Mouse (Mus musculus) thymus, postnatal 4 days (tissue): Measurements from ENCODE around the gene Dbndd1.
"Not testable (repeated sequence)": the region's sequence is repeated elsewhere in the genome, so short reads cannot be mapped to it uniquely, and the experiment has no call there.

Source experiments
- DNase-seq: peaks from one replicate; pipeline ENCODE4 v3.0.0; 2021

The Dbndd1 gene

DNA sequence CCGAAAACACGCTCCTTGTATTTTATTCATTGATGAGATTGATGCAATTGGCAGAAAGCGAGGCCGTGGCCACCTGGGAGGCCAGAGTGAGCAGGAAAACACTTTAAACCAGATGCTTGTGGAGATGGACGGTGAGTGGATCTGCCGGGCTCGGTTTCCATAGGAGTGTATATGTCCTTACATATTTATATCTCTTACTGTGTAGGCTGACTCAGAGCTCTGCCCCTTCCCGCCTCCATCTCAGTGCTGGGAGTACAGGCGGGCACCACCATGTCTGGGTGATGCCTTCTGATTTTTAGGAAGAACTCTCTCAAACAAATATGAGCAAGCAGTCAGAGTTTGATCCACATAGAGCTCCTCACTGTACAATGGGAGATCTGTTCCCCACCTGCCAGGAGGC, 22.4 kb downstream of the Dbndd1 start:
- DNase-seq = no peak

- DNase-seq = no peak
These were observed 23.8 kb downstream of the Dbndd1 start for GRCm38 (mm10) chr8:123491280-123492075.

- peak; percentile 39 for DNase-seq
These were observed 32.6 kb downstream of the Dbndd1 start for GRCm38 (mm10) chr8:123482627-123483026.

DNA sequence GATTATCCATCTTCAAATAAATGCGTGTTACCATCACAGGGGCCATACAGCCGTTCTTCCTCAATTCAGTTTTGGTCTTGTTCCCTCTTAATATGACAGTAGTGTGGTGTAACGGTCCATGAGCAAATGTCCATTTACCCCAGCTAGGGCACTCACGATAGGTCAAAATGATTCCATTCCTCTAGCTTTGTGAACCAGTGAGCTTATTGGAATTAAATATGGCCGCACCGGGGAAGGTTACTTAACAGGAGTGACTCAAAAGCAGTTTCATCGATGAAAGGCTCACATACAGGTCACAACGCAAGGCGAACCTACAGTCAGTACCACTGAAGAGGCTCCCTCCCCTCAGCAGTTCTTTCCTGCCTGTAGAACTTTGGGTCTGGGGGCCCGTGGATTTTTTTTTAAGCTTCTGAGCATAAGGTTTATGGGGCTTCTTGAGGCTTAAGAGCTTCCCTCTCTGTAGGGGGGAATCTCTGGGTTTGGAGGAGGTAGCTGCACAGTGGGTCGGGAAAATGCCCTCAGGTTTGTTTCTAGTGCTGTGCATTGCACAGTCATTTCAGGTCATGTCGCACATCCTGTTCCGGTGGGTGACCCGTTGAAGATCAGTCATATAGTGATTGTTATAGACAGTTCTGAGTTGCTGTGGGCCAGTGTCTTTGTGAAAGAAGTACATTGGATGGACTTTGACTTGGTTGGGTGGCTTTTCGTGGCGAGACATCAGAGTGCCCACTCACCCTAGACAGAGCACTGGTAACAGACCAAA, 36.6 kb downstream of the Dbndd1 start:
- DNase-seq = no peak

DNA sequence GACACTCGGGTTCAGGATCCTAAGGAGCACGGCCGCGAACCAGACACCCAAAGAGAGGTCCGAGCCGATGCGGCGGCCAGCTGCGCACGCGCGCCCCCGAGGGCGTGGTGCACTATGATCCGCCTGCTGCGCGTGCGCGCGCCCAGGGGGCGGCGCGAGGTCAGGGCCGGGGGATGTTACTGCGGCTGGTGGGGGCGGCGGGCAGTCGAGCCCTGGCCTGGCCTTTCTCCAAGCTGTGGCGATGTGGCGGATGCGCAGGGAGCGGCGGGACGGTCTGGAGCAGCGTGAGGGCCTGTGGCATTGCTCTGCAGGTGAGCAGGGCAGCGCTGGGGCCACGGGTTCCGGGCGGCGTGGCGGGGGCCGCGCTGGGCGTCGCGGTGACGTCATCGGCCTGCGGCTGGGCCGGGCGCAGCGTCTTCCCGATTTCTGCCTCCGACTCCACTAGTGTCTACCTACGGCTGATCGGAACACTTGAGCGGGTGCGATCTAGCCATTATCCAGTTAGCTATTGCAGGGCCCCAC, 37.5 kb downstream of the Dbndd1 start, which contains the start of gene Afg3l1:
Gene Afg3l1, plus strand, starts transcription at position 167 of the 522 bp plus-strand sequence.
- peak; percentile 94 for DNase-seq

DNA sequence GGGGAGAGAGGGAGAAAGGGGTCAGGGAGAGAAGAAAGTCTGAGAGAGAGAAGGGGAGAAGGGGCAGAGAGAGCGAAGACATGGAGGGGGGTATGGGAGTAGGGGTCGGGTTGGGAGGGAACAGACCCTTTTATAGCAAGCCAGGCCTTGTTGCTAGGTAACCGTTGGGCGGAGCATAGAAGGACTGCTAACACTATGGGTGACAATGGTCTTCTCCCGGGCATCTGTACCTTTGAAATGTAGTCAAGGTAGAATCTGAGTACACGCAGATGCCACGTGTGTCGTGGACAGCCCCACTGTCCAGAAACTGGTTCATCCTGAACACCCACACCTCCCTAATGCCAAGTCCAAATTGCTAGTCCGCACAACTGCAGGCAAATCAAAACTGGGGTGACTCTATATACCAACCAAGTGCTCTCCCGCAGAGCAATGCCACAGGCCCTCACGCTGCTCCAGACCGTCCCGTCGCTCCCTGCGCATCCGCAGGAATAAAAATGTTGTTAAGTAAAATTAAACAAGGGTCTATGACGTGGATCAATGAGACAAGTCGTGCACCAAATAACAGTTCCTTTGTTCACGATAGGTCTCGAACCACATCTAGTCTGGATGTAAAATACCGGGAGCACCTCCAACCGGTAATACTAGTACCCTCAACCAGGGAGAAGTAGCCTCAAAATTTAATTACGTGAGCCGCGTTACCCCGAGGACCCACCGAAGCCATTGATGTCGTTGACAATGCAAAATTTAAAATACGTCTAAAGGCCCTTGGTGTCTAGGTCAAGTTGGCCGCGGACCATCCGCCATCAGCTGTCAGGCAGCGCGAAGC, 38.1 kb downstream of the Dbndd1 start:
- peak; percentile 34 for DNase-seq

GRCm38 (mm10) chr8:123474549-123474948, 40.7 kb downstream of the Dbndd1 start:
- DNase-seq = not testable (repeated sequence)

GRCm38 (mm10) chr8:123472991-123473390, 42.3 kb downstream of the Dbndd1 start:
- not testable (repeated sequence) for DNase-seq

DNA sequence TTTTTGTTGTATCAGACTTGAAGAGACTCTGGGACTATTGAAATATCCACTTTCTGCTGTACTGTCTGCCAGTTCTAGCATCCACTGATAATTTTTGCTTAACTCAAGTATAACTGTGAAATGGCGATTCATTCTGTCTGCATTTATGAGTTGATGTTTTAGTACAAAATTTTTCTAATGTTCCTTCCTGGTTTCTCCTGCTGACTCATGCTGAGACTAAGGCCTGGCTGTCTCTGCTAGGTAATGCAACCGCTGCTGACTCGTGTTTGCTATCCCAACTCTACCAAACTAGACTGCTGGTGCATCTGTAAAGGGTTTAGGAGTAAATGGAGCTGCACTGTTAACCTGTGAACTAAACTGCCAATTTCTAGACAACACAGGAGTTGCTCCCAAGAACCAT, 47.8 kb downstream of the Dbndd1 start:
- DNase-seq = no peak

DNA sequence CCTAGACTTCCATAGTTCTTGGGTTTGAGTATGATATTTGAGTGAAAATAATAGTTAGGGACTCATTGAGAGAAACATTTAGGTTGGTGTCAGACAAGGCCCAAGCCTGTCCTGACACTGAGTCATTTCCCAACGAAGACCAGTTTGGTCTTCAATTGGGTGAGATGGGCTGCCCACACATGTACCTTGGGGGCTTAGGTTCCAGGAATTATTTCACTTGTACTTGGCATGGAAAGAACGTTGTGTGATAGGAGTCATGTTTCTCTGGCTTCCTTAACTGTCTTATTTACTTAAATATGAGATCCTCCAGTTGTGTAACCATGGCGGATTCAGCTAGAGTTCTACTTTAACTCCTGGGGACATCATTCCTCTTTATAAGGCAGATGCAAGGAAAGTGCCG, 51.6 kb downstream of the Dbndd1 start:
- no peak for DNase-seq
